Mouse (Mus musculus) neural tube, postnatal 0 days (tissue): Measurements from ENCODE around the gene AU040320. TPM values are rescaled to one million over a fixed set of nuclear protein-coding genes. Genes with fewer than 3 reads are reported as not detected.

Experiments
- polyA plus RNA-seq: library from polyadenylated mRNA; unstranded; fragments of >200 nt; fragmentation: Nextera tagmentation; extraction: Ambion mirVana; gene quantifications from 2 replicates; pipeline ENCODE4 v1.2.1, GENCODE M21; 2015

The AU040320 gene
- 30.9 and 32.5 TPM in 2 replicates for polyA plus RNA-seq

GRCm38 (mm10) chr4:126753268-126754230, at the start of gene AU040320, which contains the start of gene Ncdn:
Gene AU040320 (plus strand): TSS chr4:126753544.
Gene Ncdn (minus strand): TSS chr4:126753438.

DNA sequence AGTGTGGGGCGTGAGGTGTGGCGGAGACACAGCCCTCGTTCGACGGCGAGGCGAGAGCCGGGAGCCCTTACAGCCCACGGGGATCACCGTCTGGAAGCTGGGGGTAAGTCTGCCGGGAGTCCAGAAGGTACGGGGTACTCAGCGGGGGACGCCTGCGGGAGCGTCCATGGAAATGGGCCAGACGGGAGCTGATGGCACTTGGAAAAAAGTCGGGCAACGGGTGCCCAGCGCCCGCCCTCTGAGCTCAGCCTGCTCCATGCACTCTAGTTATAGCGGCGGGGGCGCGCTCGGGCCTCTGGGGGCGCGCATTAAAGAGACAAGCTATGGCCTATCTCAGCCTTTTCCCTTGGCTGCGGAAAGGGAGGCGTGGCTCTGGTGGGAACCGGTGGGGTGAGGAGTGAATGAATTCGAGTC, 17.3 kb upstream of the AU040320 start, which contains the start of gene Tfap2e:
TSS of gene Tfap2e (minus strand) at position 240 of the 414 bp plus-strand sequence.

Other genes with a start within 250 kb of the AU040320 start
- gene Ago4, start 220.1 kb upstream of the AU040320 start, polyA plus RNA-seq: 3.3 and 4.0 TPM in 2 replicates
- 2.6 and 3.2 TPM in 2 replicates for gene Clspn, start 196.6 kb upstream of the AU040320 start, polyA plus RNA-seq
- 31.6 and 38.1 TPM in 2 replicates for gene 5730409E04Rik, start 143.7 kb upstream of the AU040320 start, polyA plus RNA-seq
- 446 and 459 TPM in 2 replicates for gene Psmb2, start 75.9 kb upstream of the AU040320 start, polyA plus RNA-seq
- not detected in 2 replicates for gene Tfap2e, start 17.3 kb upstream of the AU040320 start, polyA plus RNA-seq
- 185 and 198 TPM in 2 replicates for gene Ncdn, start 106 bp upstream of the AU040320 start, polyA plus RNA-seq
- 22.3 and 23.3 TPM in 2 replicates for gene Zmym4, start 214.6 kb downstream of the AU040320 start, polyA plus RNA-seq